Mouse (Mus musculus) kidney, adult 2 months (tissue): Measurements from ENCODE around the gene Tmem72.

Experiments used
- CTCF ChIP-seq: fragments of 200-500 bp; conservative IDR thresholded peaks from 2 replicates; pipeline ENCODE4 v1.5.1; 2011; ENCODE audit warnings: low read depth, mild to moderate bottlenecking, control low read depth, low read length, moderate library complexity, mixed read lengths; ENCODE audit not compliant: insufficient read depth, insufficient read length
- POLR2A ChIP-seq: fragments of 200-500 bp; IDR thresholded peaks from one replicate; pipeline ENCODE4 v1.6.1; 2011; ENCODE audit warnings: low read depth, low read length, control low read depth

- TF ChIP-seq CTCF (no peak), POLR2A (no peak)
These were observed 49.3 kb downstream of the Tmem72 start for GRCm38 (mm10) chr6:116667382-116667781.
